Mouse (Mus musculus): ENCODE data around the gene Sept10.

- TF ChIP-seq CTCF (IDR thresholded peaks at IDR 0.05; ENCODE audit: low read depth), result no peak
- peak; percentile 58; the same call in 1 of the 2 replicates for TF ChIP-seq EP300 (IDR thresholded peaks at IDR 0.05; ENCODE audit: low read depth)
Observed at GRCm38 (mm10) chr10:59221473-59222270, at the start of gene Sept10, which contains the start of gene Sowahc.

Measured in liver, postnatal 0 days (tissue).